Mouse (Mus musculus): Measurements from ENCODE around the gene AI837181.

GRCm38 (mm10) chr19:5408057-5409001, 16.6 kb upstream of the AI837181 start:
- TF ChIP-seq POLR2A (IDR thresholded peaks at IDR 0.05; ENCODE audit: low read depth, low read length) (no peak), CTCF (IDR thresholded peaks at IDR 0.05; ENCODE audit: extremely low read depth, insufficient read length, insufficient replicate concordance, low read depth, low read length) (no peak)
